Comparison of ENCODE assay signal across 18 mouse cellular contexts in genomic region chr8:116991241-116991640, GRCm38 (mm10). TPM values are rescaled to one million over a fixed set of nuclear protein-coding genes. Genes with fewer than 3 reads are reported as not detected.
DNase-seq lines count a peak whose midpoint lies in the region; ATAC-seq and TF ChIP-seq lines count a peak whose summit lies in the region.
"Had no signal": no experiment of that assay in that cellular context is flagged by ENCODE, and none has a peak within 500 bp of the region (broad histone marks: within the 10 kb centered on the region; RNA-seq: fewer than 3 reads in every experiment).

No protein-coding gene starts in this region.

- no peak overlapping the region; the same call in 1 of the 2 replicates for H3K4me3 ChIP-seq in kidney, embryonic 14.5 days (ENCODE audit: low read length)
- H3K4me3 ChIP-seq in intestine, embryonic 15.5 days (replicated peaks): no peak overlapping the region
- no peak overlapping the region for H3K4me3 ChIP-seq in liver, postnatal 0 days (ENCODE audit: low read depth, low read length)
- H3K4me3 ChIP-seq: neural tube, embryonic 12.5 days had no signal

- ATAC-seq in kidney, embryonic 14.5 days (ENCODE audit: low FRiP score, low TSS enrichment): no peak
- ATAC-seq in intestine, embryonic 15.5 days: no peak
- ATAC-seq in liver, postnatal 0 days: no peak
- ATAC-seq: hindbrain, embryonic 16.5 days had no signal

- peaks cover 24% of the 10 kb centered on the region for H3K36me3 ChIP-seq in kidney, embryonic 14.5 days (ENCODE audit: control insufficient read depth, insufficient read depth, low read length)
- H3K36me3 ChIP-seq in intestine, embryonic 15.5 days: no peaks in the 10 kb centered on the region
- H3K36me3 ChIP-seq in liver, postnatal 0 days (replicated peaks; ENCODE audit: insufficient read depth, low read length): 0 out of 2 replicates have a peak, but pooled peaks cover 3% of the 10 kb centered on the region

- H3K4me2 ChIP-seq in kidney, embryonic 14.5 days (replicated peaks; ENCODE audit: low read depth, low read length): no peak overlapping the region
- H3K4me2 ChIP-seq in intestine, embryonic 15.5 days (replicated peaks): 0 out of 2 replicates have a peak overlapping the region, but pooled peaks have one; percentile 2
- H3K4me2 ChIP-seq in liver, postnatal 0 days (ENCODE audit: low read depth, low read length): peak overlapping the region; percentile 97

- no peak overlapping the region for H3K9ac ChIP-seq in kidney, embryonic 14.5 days (ENCODE audit: low read depth, low read length)
- no peak overlapping the region for H3K9ac ChIP-seq in intestine, embryonic 15.5 days
- H3K9ac ChIP-seq in liver, postnatal 0 days (replicated peaks): no peak overlapping the region
- H3K9ac ChIP-seq: limb, embryonic 15.5 days had no signal

- no peak for TF ChIP-seq CTCF in liver, postnatal 0 days (IDR thresholded peaks at IDR 0.05; ENCODE audit: low read depth)

- H3K4me1 ChIP-seq in kidney, embryonic 14.5 days (ENCODE audit: control insufficient read depth, insufficient read depth, low read length): peaks cover 5% of the 10 kb centered on the region; the same call in 1 of the 2 replicates
- peaks cover 8% of the 10 kb centered on the region; the same call in 1 of the 2 replicates for H3K4me1 ChIP-seq in intestine, embryonic 15.5 days (replicated peaks)
- peaks cover 16% of the 10 kb centered on the region; the same call in 1 of the 2 replicates for H3K4me1 ChIP-seq in liver, postnatal 0 days (ENCODE audit: insufficient read depth)

- H3K27ac ChIP-seq in kidney, embryonic 14.5 days (ENCODE audit: low read depth, low read length): no peak overlapping the region
- no peak overlapping the region for H3K27ac ChIP-seq in intestine, embryonic 15.5 days
- H3K27ac ChIP-seq in liver, postnatal 0 days (ENCODE audit: low read depth): peak overlapping the region; percentile 49
- H3K27ac ChIP-seq: embryonic facial prominence, embryonic 12.5 days; heart, embryonic 10.5 days; limb, embryonic 15.5 days; macrophage; neural tube, embryonic 12.5 days had no signal

- H3K27me3 ChIP-seq in kidney, embryonic 14.5 days (ENCODE audit: control insufficient read depth, insufficient read depth, low read length): no peaks in the 10 kb centered on the region
- H3K27me3 ChIP-seq in intestine, embryonic 15.5 days (replicated peaks): no peaks in the 10 kb centered on the region
- no peaks in the 10 kb centered on the region for H3K27me3 ChIP-seq in liver, postnatal 0 days (ENCODE audit: insufficient read depth, low read length)
- H3K27me3 ChIP-seq: embryonic facial prominence, embryonic 12.5 days; limb, embryonic 15.5 days; neural tube, embryonic 12.5 days had no signal

- WGBS in kidney, embryonic 14.5 days: 86% methylated on average over 8 of the region's 8 CpGs
- WGBS in intestine, embryonic 15.5 days: 77% methylated on average over 8 of the region's 8 CpGs
- 74% methylated on average over 8 of the region's 8 CpGs for WGBS in liver, postnatal 0 days (ENCODE audit: insufficient replicate concordance)

- H3K9me3 ChIP-seq in kidney, embryonic 14.5 days (ENCODE audit: control insufficient read depth, low read length): no peaks in the 10 kb centered on the region
- no peaks in the 10 kb centered on the region for H3K9me3 ChIP-seq in intestine, embryonic 15.5 days
- no peaks in the 10 kb centered on the region for H3K9me3 ChIP-seq in liver, postnatal 0 days (ENCODE audit: low read length)
- H3K9me3 ChIP-seq: embryonic facial prominence, embryonic 12.5 days; heart, embryonic 10.5 days; limb, embryonic 15.5 days; neural tube, embryonic 12.5 days had no signal

- DNase-seq in kidney, adult 8-10 months: peak; percentile 22 to 52
- peak; percentile 24 for DNase-seq in kidney, postnatal 10 days
- DNase-seq in liver, postnatal 0 days: no peak
- no peak for DNase-seq in retina, postnatal 1 day
- no peak for DNase-seq in right cerebral cortex, postnatal 4 days
- DNase-seq: B cell, adult 2 months; cerebellum, adult 2 months; gastrocnemius, postnatal 25 days; heart, postnatal 14 days; thymus, postnatal 25 days had no signal

- no peak for TF ChIP-seq EP300 in liver, postnatal 0 days (IDR thresholded peaks at IDR 0.05; ENCODE audit: low read depth)

RNA-seq across cellular contexts. Expression of gene Gcsh, which starts 2.1 kb away (rescaled TPM):
- 182 and 198 TPM in 2 replicates for polyA plus RNA-seq in kidney, embryonic 14.5 days (2014; fragmentation: Nextera tagmentation; extraction: Ambion mirVana)
- 165 and 181 TPM in 2 replicates for polyA plus RNA-seq in intestine, embryonic 15.5 days (2015; fragmentation: Nextera tagmentation; extraction: Ambion mirVana)
- 144 and 149 TPM in 2 replicates for polyA plus RNA-seq in liver, postnatal 0 days (2015; fragmentation: Nextera tagmentation; extraction: Ambion mirVana)

RNA-seq across cellular contexts. Expression of gene 1700030J22Rik, which starts 12.5 kb away (rescaled TPM):
- polyA plus RNA-seq in kidney, embryonic 14.5 days (2014; fragmentation: Nextera tagmentation; extraction: Ambion mirVana): 2.5 and 2.7 TPM in 2 replicates
- 1.2 and 1.3 TPM in 2 replicates for polyA plus RNA-seq in intestine, embryonic 15.5 days (2015; fragmentation: Nextera tagmentation; extraction: Ambion mirVana)
- polyA plus RNA-seq in liver, postnatal 0 days (2015; fragmentation: Nextera tagmentation; extraction: Ambion mirVana): 0.33 TPM in 2 replicates

RNA-seq across cellular contexts. Expression of gene Atmin, which starts 48.0 kb away (rescaled TPM):
- 8.9 and 13.8 TPM in 2 replicates for polyA plus RNA-seq in kidney, embryonic 14.5 days (2014; fragmentation: Nextera tagmentation; extraction: Ambion mirVana)
- polyA plus RNA-seq in intestine, embryonic 15.5 days (2015; fragmentation: Nextera tagmentation; extraction: Ambion mirVana): 9.5 and 10.2 TPM in 2 replicates
- polyA plus RNA-seq in liver, postnatal 0 days (2015; fragmentation: Nextera tagmentation; extraction: Ambion mirVana): 2.9 and 3.1 TPM in 2 replicates

Comparison
In these comparisons a context has a peak if more than half of its experiments do, and no peak if none do; other contexts are left out.
1. DNase-seq: peak in kidney, adult 8-10 months (2 of 2) and kidney, postnatal 10 days (single experiment); none in liver, postnatal 0 days (single experiment), retina, postnatal 1 day (single experiment) and right cerebral cortex, postnatal 4 days (single experiment).